Mouse (Mus musculus): ENCODE measurements around the gene Krt18. TPM values are rescaled to one million over a fixed set of nuclear protein-coding genes. Genes with fewer than 3 reads are reported as not detected.
"Not testable (repeated sequence)": the region's sequence is repeated elsewhere in the genome, so short reads cannot be mapped to it uniquely, and the experiment has no call there.

The Krt18 gene
- polyA plus RNA-seq, 2 experiments from 2014 or later = not detected

DNA sequence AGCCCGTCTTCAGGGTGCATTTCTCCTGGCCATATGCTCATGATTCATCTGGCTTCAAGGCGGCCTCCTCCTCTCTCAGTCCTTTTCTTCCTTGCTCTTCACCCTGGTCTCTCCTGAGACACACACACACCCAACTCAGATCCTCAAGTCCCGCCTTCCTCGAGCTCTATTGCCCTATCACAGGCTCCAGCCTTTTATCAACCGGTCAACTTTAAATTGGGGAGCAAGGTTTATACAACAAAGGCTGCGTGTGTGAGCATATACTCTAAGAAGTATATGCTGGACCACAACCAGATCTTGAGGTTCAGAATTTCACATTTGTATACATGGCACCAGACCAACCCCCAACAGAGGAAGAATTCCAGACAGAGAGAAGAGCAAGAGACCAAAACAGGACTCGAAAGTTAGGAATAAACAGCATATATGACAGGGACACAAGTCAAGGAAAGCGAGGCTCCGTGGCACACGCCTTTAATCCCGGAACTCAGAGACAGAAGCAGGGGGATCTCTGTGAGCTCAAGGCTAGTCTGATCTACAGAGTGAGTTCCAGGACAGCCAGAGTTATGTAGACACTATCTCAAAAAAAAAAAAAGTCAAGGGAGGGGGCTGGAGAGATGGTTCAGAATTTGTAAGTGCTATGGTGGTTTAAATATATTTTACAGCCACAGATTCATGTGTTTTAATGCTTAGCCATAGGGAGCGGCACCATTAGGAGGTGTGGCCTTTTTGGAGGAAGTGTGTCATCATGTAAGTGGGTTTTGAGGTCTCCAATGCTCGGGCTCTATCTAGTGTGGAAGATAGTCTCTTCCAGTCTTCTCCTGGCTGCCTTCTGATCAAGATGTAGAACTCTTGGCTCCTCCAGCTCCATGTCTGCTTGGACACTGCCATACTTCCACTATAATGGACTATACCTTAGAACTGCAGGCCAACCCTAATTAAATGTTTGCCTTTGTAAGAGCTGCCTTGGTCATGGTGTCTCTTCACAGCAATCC, 42.8 kb downstream of the Krt18 start:
- no peak for ATAC-seq

DNA sequence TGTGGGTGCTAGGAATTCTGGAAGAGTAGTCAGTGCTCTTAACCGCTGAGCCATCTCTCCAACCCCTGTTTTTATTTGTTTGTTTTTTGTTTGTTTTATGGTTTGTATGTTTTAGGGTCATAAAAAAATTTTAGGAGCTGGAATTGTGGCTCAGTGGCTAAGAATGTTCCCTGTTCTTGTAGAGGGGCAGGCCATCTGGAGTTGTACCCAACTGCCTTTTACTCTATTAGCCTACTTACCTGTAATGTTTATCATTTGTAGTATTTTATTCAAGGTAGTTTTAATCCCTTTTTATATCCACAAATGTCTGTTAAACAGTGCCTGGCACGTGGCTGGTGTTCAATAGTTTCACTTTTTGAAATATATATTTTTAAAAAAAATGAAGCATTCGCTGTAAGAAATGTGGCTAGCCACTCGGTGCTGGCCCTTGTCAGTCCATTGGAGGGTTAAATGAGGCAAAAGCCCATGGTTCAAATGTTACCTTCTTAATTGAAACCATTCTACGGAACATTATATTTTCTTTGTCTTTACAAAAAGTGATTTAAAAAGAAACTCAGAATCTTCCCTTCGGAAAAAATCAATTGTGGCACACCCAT, 45.1 kb downstream of the Krt18 start:
- ATAC-seq = no peak

DNA sequence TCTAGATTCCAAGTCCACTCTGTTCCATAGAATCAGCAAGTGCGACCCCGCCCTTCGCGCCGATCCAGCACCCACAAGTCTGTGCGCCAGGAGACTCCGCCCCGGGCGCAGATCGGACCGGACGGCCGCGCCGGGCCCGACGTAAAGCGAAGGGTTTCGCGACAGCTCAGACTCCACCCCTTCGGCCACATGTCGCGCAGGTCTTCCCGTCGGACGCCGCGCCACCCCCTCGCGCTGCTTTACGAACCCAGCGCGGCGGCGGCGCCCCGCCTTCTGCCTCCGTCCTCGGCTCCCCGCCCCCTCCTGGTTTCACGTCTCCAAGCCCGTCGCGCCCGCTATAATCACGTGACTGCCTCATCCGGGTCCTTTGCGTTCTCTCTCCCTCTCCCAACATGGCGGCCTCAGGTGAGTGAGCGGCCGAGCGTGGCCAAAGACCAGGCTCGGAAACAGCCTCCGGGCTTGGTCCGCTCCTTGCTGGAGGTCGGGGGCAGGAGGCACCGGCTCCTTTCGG, 45.6 kb downstream of the Krt18 start, which contains the start of gene Eif4b:
TSS of gene Eif4b (plus strand) at position 215 of the 511 bp plus-strand sequence.
- peak; percentile 92 for ATAC-seq

DNA sequence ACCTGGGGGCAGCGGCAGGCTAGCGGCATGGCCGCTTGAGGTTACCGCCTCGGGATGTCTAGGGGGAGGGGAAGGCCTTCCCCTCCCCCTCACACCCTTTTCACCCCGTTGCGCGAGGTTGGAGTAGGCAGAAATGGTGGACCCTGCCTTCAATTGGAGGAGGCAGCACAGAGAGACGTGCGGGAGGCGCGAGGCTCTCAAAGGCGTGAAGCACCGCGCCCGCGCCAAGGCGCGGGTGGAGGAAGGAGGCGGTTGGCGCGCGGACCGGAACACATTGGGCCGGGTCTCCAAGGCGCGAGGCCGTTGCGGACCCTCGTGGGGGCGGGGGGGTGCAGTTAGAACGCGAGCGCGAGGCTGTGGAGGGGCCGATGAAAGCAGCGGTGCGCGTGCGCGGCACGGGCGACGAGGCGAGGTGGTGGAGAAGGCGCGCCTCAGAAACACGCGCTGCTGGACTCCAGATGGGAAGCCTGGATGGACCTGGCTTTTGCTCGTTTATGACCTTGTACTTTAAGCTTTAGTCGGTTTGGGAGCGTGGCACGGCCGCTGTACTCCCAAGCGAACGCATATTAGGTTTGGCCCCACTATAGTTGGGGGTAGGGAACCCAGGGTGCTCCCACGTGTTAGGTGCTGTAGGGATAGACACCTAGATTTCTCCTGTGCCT, 46.2 kb downstream of the Krt18 start:
- ATAC-seq = peak; percentile 15

DNA sequence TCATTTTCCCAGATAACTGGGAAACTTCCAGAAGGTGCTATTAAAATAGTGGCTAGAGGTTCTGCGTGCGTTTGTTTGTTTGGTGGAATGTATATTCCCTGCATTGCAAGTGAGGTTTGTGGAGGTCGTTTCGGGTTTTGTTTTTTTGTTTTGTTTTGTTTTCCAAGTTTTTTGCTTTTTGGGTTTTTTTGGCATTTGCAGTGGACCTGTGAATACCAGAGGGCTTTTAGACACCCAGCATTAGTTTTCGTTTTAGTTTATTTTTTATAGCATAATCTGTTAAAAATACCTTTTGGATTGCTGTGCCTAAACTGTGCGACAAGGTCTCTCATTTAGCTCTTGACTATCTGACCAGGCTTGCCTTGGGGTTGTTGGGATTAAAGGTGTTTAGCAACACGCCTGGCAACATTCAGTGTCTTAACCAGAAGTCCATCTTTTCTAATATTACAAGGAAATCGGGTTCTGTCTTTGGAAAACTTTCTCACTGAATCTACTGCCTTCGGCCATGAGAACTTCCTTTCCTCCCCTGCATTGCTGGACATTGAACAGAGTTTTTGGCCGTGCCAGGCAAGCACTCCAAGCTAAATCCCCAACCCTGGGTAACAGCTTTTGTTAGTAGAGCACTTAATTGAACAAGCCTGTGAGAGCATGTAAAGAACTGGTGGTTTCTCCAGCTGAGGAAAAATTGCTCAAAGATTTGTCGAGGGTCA, 47.1 kb downstream of the Krt18 start:
- ATAC-seq = no peak

DNA sequence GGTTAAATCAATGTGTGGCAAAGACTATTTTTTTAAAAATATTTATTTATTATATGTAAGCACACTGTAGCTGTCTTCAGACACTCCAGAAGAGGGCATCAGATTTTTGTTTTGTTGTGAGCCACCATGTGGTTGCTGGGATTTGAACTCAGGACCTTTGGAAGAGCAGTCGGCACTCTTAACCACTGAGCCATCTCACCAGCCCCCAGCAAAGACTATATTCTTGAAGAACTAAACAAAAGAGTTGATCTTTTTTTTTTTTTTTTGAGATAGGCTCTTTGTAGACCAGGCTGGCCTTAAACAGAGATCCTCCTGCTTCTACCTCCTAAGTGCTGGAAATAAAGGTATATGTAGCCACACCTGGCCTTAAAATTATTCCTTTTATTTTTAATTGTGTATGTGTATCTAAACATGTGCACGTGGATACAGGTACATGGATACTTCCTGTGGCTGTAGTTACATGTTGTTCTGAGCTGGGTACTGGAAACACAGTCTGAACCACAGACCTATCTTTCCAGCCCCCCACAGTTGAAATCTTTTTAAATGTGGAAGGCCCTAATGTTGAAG, 49.2 kb downstream of the Krt18 start:
- ATAC-seq = no peak

DNA sequence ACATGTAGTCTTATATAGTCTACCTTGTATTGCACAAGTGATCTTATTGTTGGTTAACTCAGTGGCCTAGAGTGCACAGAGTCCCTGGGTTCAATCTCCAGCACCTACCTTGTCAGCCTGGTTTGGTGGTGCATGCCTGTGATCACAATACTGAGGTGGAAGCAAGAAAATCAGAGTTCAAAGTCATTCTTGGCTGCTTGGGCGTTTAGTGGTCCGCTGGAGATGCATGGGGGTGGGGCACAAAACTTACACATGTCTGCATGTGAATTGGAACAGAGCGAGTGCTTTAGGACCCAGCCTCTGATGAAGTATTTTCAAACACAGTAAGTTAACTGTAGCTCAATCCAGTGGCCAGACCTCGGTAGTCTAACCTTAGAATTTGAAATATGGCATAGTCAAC, 51.2 kb downstream of the Krt18 start:
- ATAC-seq = no peak

DNA sequence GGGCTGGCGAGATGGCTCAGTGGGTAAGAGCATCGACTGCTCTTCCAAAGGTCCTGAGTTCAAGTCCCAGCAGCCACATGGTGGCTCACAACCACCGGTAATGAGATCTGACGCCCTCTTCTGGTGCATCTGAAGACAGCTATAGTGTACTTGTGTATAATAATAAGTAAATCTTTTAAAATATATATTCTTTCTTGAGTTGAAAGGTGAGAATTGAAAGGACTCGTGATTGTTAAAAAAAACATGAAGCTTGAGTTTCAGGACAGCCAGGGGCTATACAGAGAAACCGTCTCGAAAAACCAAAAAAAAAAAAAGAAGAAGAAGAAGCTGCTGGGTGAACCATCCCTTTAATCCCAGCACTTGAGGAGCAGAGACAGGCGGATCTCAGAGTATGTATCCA, 51.9 kb downstream of the Krt18 start:
- ATAC-seq = not testable (repeated sequence)

DNA sequence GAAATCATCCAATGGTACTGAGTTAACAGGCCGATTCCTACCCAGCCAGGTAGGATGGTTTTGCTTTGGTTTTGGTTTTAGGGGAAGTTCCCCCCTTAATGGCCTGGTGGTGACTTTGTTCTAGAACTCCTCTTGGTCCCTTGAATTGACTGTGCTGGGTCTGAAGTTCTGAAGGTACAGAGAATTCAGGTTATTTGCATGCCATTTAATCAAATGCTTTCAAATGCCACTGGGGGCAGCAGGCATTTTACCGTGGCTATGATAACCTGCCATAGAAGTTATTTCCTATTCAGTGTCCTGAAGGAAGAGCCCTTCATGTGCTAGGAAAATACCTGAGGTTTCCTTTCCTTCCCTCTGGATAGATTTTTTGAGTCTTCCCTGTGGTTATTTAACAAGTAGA, 52.4 kb downstream of the Krt18 start:
- ATAC-seq = no peak

Other genes starting within 250 kb of the Krt18 start
- gene Krt72, start 241.7 kb upstream of the Krt18 start, polyA plus RNA-seq (2017; shearing (Covaris generic)) = not detected
- not detected for gene Krt73, start 225.8 kb upstream of the Krt18 start, polyA plus RNA-seq (2017; shearing (Covaris generic))
- not detected for gene Krt2, start 210.0 kb upstream of the Krt18 start, polyA plus RNA-seq (2017; shearing (Covaris generic))
- gene Krt1, start 177.4 kb upstream of the Krt18 start, polyA plus RNA-seq (2017; shearing (Covaris generic)) = not detected
- gene Krt77, start 158.5 kb upstream of the Krt18 start, polyA plus RNA-seq (2017; shearing (Covaris generic)) = not detected
- not detected for gene Krt76, start 135.3 kb upstream of the Krt18 start, polyA plus RNA-seq (2017; shearing (Covaris generic))
- gene Krt4, start 103.4 kb upstream of the Krt18 start, polyA plus RNA-seq (2017; shearing (Covaris generic)) = not detected
- gene Krt79, start 87.9 kb upstream of the Krt18 start, polyA plus RNA-seq (2017; shearing (Covaris generic)) = not detected
- not detected for gene Krt78, start 73.9 kb upstream of the Krt18 start, polyA plus RNA-seq (2017; shearing (Covaris generic))
- not detected for gene Krt8, start 23.7 kb upstream of the Krt18 start, polyA plus RNA-seq (2017; shearing (Covaris generic))
- 100 to 1,000 TPM in 1 of 2 experiments, 10 to 100 TPM in 1; 87.7 to 132 TPM for gene Eif4b, start 45.6 kb downstream of the Krt18 start, polyA plus RNA-seq (2017; shearing (Covaris generic))
- gene Tns2, start 72.2 kb downstream of the Krt18 start, polyA plus RNA-seq (2017; shearing (Covaris generic)) = 1 to 10 TPM; 1.5 to 2.9 TPM
- gene Spryd3, start 108.1 kb downstream of the Krt18 start, polyA plus RNA-seq (2017; shearing (Covaris generic)) = 10 to 100 TPM; 19.5 to 42.0 TPM
- gene Igfbp6, start 116.2 kb downstream of the Krt18 start, polyA plus RNA-seq (2017; shearing (Covaris generic)) = under 1 TPM in 1 of 2 experiments, not detected in 1; 0.81 TPM
- gene Soat2, start 122.3 kb downstream of the Krt18 start, polyA plus RNA-seq (2017; shearing (Covaris generic)) = 1 to 10 TPM; 1.2 to 1.5 TPM
- 10 to 100 TPM; 21.5 to 23.1 TPM for gene Zfp740, start 175.1 kb downstream of the Krt18 start, polyA plus RNA-seq (2017; shearing (Covaris generic))
- 1 to 10 TPM; 6.6 to 9.3 TPM for gene Csad, start 176.5 kb downstream of the Krt18 start, polyA plus RNA-seq (2017; shearing (Covaris generic))
- 100 to 1,000 TPM; 511 to 537 TPM for gene Itgb7, start 203.8 kb downstream of the Krt18 start, polyA plus RNA-seq (2017; shearing (Covaris generic))
- gene Rarg, start 229.3 kb downstream of the Krt18 start, polyA plus RNA-seq (2017; shearing (Covaris generic)) = 10 to 100 TPM; 16.9 to 24.8 TPM
- gene Gm9918, start 242.4 kb downstream of the Krt18 start, polyA plus RNA-seq (2017; shearing (Covaris generic)) = not detected